In genomic region chr2:17326590-17326989, GRCm38 (mm10) we compare ENCODE assay signal across 15 mouse cellular contexts.
DNase-seq lines count a peak whose midpoint lies in the region; ATAC-seq and TF ChIP-seq lines count a peak whose summit lies in the region.
"Had no signal": no experiment of that assay in that cellular context is flagged by ENCODE, and none has a peak within 500 bp of the region (broad histone marks: within the 10 kb centered on the region; RNA-seq: fewer than 3 reads in every experiment).

No protein-coding gene starts in this region.

- TF ChIP-seq POLR2A in limb, embryonic 14.5 days (IDR thresholded peaks at IDR 0.05; ENCODE audit: borderline replicate concordance, extremely low read depth, insufficient read depth, insufficient read length) = no peak
- TF ChIP-seq POLR2A in MEL (IDR thresholded peaks at IDR 0.05; ENCODE audit: control insufficient read depth in 1 of 2, insufficient read depth in 1 of 2, low read depth in 1 of 2, low read length in 2 of 2, poor library complexity in 1 of 2) = no peak

- H3K9me3 ChIP-seq in forebrain, embryonic 13.5 days (replicated peaks) = no peaks in the 10 kb centered on the region
- no peaks in the 10 kb centered on the region for H3K9me3 ChIP-seq in forebrain, embryonic 11.5 days (ENCODE audit: control insufficient read depth, low read length)
- H3K9me3 ChIP-seq in limb, embryonic 14.5 days (ENCODE audit: control insufficient read depth, low read length) = no peaks in the 10 kb centered on the region
- no peaks in the 10 kb centered on the region for H3K9me3 ChIP-seq in limb, embryonic 10.5 days (replicated peaks)
- no peaks in the 10 kb centered on the region for H3K9me3 ChIP-seq in MEL (replicated peaks; ENCODE audit: insufficient read depth, low read length)
- H3K9me3 ChIP-seq in hindbrain, postnatal 0 days (ENCODE audit: low read length) = no peaks in the 10 kb centered on the region

- H3K36me3 ChIP-seq in forebrain, embryonic 13.5 days (ENCODE audit: poor library complexity, severe bottlenecking) = no peaks in the 10 kb centered on the region
- H3K36me3 ChIP-seq in forebrain, embryonic 11.5 days (ENCODE audit: control insufficient read depth, insufficient read depth, low read length) = no peaks in the 10 kb centered on the region
- H3K36me3 ChIP-seq in limb, embryonic 14.5 days (ENCODE audit: control insufficient read depth, insufficient read depth, low read length) = no peaks in the 10 kb centered on the region
- no peaks in the 10 kb centered on the region for H3K36me3 ChIP-seq in limb, embryonic 10.5 days
- no peaks in the 10 kb centered on the region for H3K36me3 ChIP-seq in MEL (ENCODE audit: control insufficient read depth in 1 of 2, insufficient read depth in 2 of 2, low read length in 2 of 2)
- H3K36me3 ChIP-seq in hindbrain, postnatal 0 days (ENCODE audit: insufficient read depth, low read length) = no peaks in the 10 kb centered on the region

- no peaks in the 10 kb centered on the region for H3K79me2 ChIP-seq in MEL (ENCODE audit: control insufficient read depth, insufficient read depth, low read length, poor library complexity)

- peak; percentile 56 for TF ChIP-seq RAD21 in MEL (IDR thresholded peaks at IDR 0.05; ENCODE audit: low read depth, low read length)

- no peak for DNase-seq in forebrain, embryonic 11.5 days (ENCODE audit: low spot score)
- peak; percentile 55 for DNase-seq in limb, embryonic 14.5 days (ENCODE audit: low spot score)
- no peak for DNase-seq in limb, embryonic 10.5 days (ENCODE audit: low spot score)
- DNase-seq in MEL (ENCODE audit: low read depth, low spot score) = no peak
- DNase-seq in hindbrain, postnatal 0 days (ENCODE audit: low spot score) = peak; percentile 70
- no peak for DNase-seq in spleen, postnatal 36 days (ENCODE audit: low spot score in 2 of 2)
- no peak for DNase-seq in urinary bladder, postnatal 10 days (ENCODE audit: low spot score)
- DNase-seq: adrenal gland, adult 2 months; cerebellum, adult 11 months; layer of hippocampus, postnatal 36 days; liver; right cerebral cortex, adult 18-20 months; thymus, postnatal 25 days had no signal

- peak; percentile 76 for ATAC-seq in forebrain, embryonic 13.5 days
- no peak for ATAC-seq in forebrain, embryonic 11.5 days (replicated peaks; ENCODE audit: low FRiP score)
- no peak for ATAC-seq in limb, embryonic 14.5 days (ENCODE audit: low FRiP score, low read depth)
- ATAC-seq in hindbrain, postnatal 0 days = no peak

- H3K27me3 ChIP-seq in forebrain, embryonic 13.5 days = no peaks in the 10 kb centered on the region
- no peaks in the 10 kb centered on the region for H3K27me3 ChIP-seq in forebrain, embryonic 11.5 days (ENCODE audit: control insufficient read depth, insufficient read depth, low read length)
- H3K27me3 ChIP-seq in limb, embryonic 14.5 days (ENCODE audit: control insufficient read depth, insufficient read depth, low read length) = no peaks in the 10 kb centered on the region
- no peaks in the 10 kb centered on the region for H3K27me3 ChIP-seq in limb, embryonic 10.5 days (ENCODE audit: low read depth, poor library complexity, severe bottlenecking)
- no peaks in the 10 kb centered on the region for H3K27me3 ChIP-seq in MEL (ENCODE audit: control insufficient read depth in 1 of 2, insufficient read depth in 2 of 2, low read length in 2 of 2)
- no peaks in the 10 kb centered on the region for H3K27me3 ChIP-seq in hindbrain, postnatal 0 days (ENCODE audit: insufficient read depth, low read length)

- H3K4me1 ChIP-seq in forebrain, embryonic 13.5 days = no peaks in the 10 kb centered on the region
- no peaks in the 10 kb centered on the region for H3K4me1 ChIP-seq in forebrain, embryonic 11.5 days (replicated peaks; ENCODE audit: control insufficient read depth, insufficient read depth, low read length)
- H3K4me1 ChIP-seq in limb, embryonic 14.5 days (ENCODE audit: control insufficient read depth, insufficient read depth, low read length) = no peaks in the 10 kb centered on the region
- H3K4me1 ChIP-seq in limb, embryonic 10.5 days = no peaks in the 10 kb centered on the region
- no peaks in the 10 kb centered on the region for H3K4me1 ChIP-seq in MEL (ENCODE audit: control insufficient read depth in 1 of 2, insufficient read depth in 2 of 2, low read length in 2 of 2)
- no peaks in the 10 kb centered on the region for H3K4me1 ChIP-seq in hindbrain, postnatal 0 days (ENCODE audit: insufficient read depth, low read length)

- H3K4me2 ChIP-seq in forebrain, embryonic 13.5 days = no peak overlapping the region
- no peak overlapping the region for H3K4me2 ChIP-seq in forebrain, embryonic 11.5 days (ENCODE audit: low read depth, low read length, severe bottlenecking)
- H3K4me2 ChIP-seq in limb, embryonic 14.5 days (replicated peaks; ENCODE audit: low read depth, low read length, severe bottlenecking) = no peak overlapping the region
- H3K4me2 ChIP-seq in hindbrain, postnatal 0 days (ENCODE audit: low read depth, low read length) = no peak overlapping the region

- H3K9ac ChIP-seq in forebrain, embryonic 13.5 days = no peak overlapping the region
- H3K9ac ChIP-seq in forebrain, embryonic 11.5 days (ENCODE audit: low read length) = no peak overlapping the region
- H3K9ac ChIP-seq in limb, embryonic 14.5 days (ENCODE audit: low read depth, low read length, severe bottlenecking) = no peak overlapping the region
- no peak overlapping the region for H3K9ac ChIP-seq in MEL (ENCODE audit: control insufficient read depth, low read depth, low read length, poor library complexity, severe bottlenecking)
- H3K9ac ChIP-seq in hindbrain, postnatal 0 days (replicated peaks; ENCODE audit: low read length) = no peak overlapping the region

- H3K4me3 ChIP-seq in forebrain, embryonic 13.5 days = no peak overlapping the region
- no peak overlapping the region for H3K4me3 ChIP-seq in forebrain, embryonic 11.5 days (ENCODE audit: low read depth, low read length)
- H3K4me3 ChIP-seq in limb, embryonic 14.5 days (replicated peaks; ENCODE audit: low read length) = no peak overlapping the region
- H3K4me3 ChIP-seq in limb, embryonic 10.5 days = no peak overlapping the region
- no peak overlapping the region for H3K4me3 ChIP-seq in MEL (ENCODE audit: control insufficient read depth in 1 of 2, insufficient read depth in 1 of 2, low read depth in 2 of 2, low read length in 2 of 2)
- H3K4me3 ChIP-seq in hindbrain, postnatal 0 days (ENCODE audit: low read length) = no peak overlapping the region

- H3K27ac ChIP-seq in forebrain, embryonic 13.5 days = no peak overlapping the region
- H3K27ac ChIP-seq in forebrain, embryonic 11.5 days (ENCODE audit: low read depth, low read length) = no peak overlapping the region
- H3K27ac ChIP-seq in limb, embryonic 14.5 days (replicated peaks; ENCODE audit: low read depth, low read length) = no peak overlapping the region
- H3K27ac ChIP-seq in limb, embryonic 10.5 days = no peak overlapping the region
- H3K27ac ChIP-seq in MEL (ENCODE audit: control insufficient read depth, low read depth, low read length) = no peak overlapping the region
- no peak overlapping the region for H3K27ac ChIP-seq in hindbrain, postnatal 0 days
- H3K27ac ChIP-seq: macrophage had no signal

- WGBS in forebrain, embryonic 13.5 days = 87% methylated on average over 1 of the region's 1 CpGs
- WGBS in forebrain, embryonic 11.5 days = 92% methylated on average over 1 of the region's 1 CpGs
- 87% methylated on average over 1 of the region's 1 CpGs for WGBS in limb, embryonic 14.5 days
- 91% methylated on average over 1 of the region's 1 CpGs for WGBS in limb, embryonic 10.5 days
- WGBS in hindbrain, postnatal 0 days = 86% methylated on average over 1 of the region's 1 CpGs

- TF ChIP-seq CTCF in MEL (IDR thresholded peaks at IDR 0.05 in 2 of 3, conservative IDR thresholded peaks at IDR 0.05 in 1 of 3; ENCODE audit: control insufficient read depth in 1 of 3, insufficient read depth in 1 of 3, low read depth in 2 of 3, low read length in 3 of 3, poor library complexity in 1 of 3, severe bottlenecking in 1 of 3) = peak in 1 of 3 experiments; percentile 28; a peak in 2 of 6 replicates
- TF ChIP-seq CTCF in hindbrain, postnatal 0 days (IDR thresholded peaks at IDR 0.05; ENCODE audit: low read depth) = peak; percentile 54

- TF ChIP-seq EP300 in MEL (IDR thresholded peaks at IDR 0.05; ENCODE audit: low read depth in 1 of 2, low read length in 2 of 2) = no peak

TF ChIP-seq in MEL, 35 proteins besides CTCF, POLR2A, EP300 and RAD21:
- no peak for TF ChIP-seq CHD1 (IDR thresholded peaks at IDR 0.05; ENCODE audit: low read depth, low read length)
- TF ChIP-seq USF2 (IDR thresholded peaks at IDR 0.05; ENCODE audit: borderline replicate concordance in 1 of 2, insufficient read depth in 1 of 2, low read depth in 1 of 2, low read length in 2 of 2) = no peak
- TF ChIP-seq ELF1 (IDR thresholded peaks at IDR 0.05; ENCODE audit: low read depth, low read length) = no peak
- no peak for TF ChIP-seq MEF2A (IDR thresholded peaks at IDR 0.05; ENCODE audit: extremely low read depth, insufficient replicate concordance, low read depth, low read length, poor library complexity, severe bottlenecking)
- TF ChIP-seq ZC3H11A (IDR thresholded peaks at IDR 0.05; ENCODE audit: low read depth, low read length) = peak; percentile 18; the same call in 1 of the 2 replicates
- peak; percentile 44 for TF ChIP-seq SMC3 (IDR thresholded peaks at IDR 0.05; ENCODE audit: low read depth, low read length)
- no peak for TF ChIP-seq KAT2A (conservative IDR thresholded peaks at IDR 0.05; ENCODE audit: low read depth, low read length)
TF ChIP-seq in MEL: peak in this region for 2.

Comparison
In these comparisons a context has a peak if more than half of its experiments do, and no peak if none do; other contexts are left out.
1. DNase-seq: peak in limb, embryonic 14.5 days (single experiment) and hindbrain, postnatal 0 days (single experiment); none in forebrain, embryonic 11.5 days (single experiment), limb, embryonic 10.5 days (single experiment), MEL (single experiment), spleen, postnatal 36 days (0 of 2) and urinary bladder, postnatal 10 days (single experiment).